Mouse (Mus musculus): ENCODE results near the gene Gabpb2.

DNA sequence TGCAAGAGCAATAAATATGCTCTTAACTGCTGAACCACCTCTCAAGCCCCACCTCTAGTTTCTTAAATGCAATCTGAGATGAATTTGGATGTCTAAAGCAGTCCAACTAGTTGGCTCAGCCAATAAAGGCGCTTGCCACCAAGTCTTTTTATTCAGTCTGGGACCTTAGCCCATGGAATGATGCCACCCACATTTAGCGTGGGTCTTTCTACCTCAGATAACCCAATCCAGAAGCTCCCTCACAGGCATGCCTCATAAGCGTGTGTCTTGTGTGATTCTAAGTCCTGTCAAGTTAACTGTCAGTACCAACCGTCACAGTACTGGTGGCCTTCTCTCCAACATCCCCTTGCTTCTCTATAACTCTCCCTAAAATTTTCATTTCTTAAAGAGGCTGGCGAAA lies 38.8 kb downstream of the Gabpb2 start:
- no peak for TF ChIP-seq CTCF (IDR thresholded peaks at IDR 0.05; ENCODE audit: borderline replicate concordance, extremely low read depth, insufficient read depth, insufficient read length)
- no peak for TF ChIP-seq POLR2A (IDR thresholded peaks at IDR 0.05; ENCODE audit: borderline replicate concordance, extremely low read depth, insufficient read depth, insufficient read length, poor library complexity, severe bottlenecking)

All from brain, embryonic 14.5 days (tissue).